Mouse (Mus musculus) embryo, embryonic 9.5 days (tissue): ENCODE results near the gene Frat2.
"Not testable (repeated sequence)": the region's sequence is repeated elsewhere in the genome, so short reads cannot be mapped to it uniquely, and the experiment has no call there.

Source experiments
- DNase-seq: peaks from one replicate; pipeline ENCODE4 v3.0.0-alpha.2; 2017; ENCODE audit errors: extremely low spot score

The Frat2 gene

GRCm38 (mm10) chr19:41847992-41848851 is at the start of gene Frat2:
TSS of gene Frat2 (minus strand) at chr19:41848132.
- DNase-seq = peak; percentile 96

GRCm38 (mm10) chr19:41896319-41896711 is 48.4 kb upstream of the Frat2 start:
- DNase-seq = no peak

GRCm38 (mm10) chr19:41895460-41896318 is 47.8 kb upstream of the Frat2 start, which contains the start of gene Rrp12:
TSS of gene Rrp12 (minus strand) at chr19:41896173.
- peak; percentile 87 for DNase-seq

- DNase-seq = no peak
Measured at GRCm38 (mm10) chr19:41894959-41895358, 47.0 kb upstream of the Frat2 start.

GRCm38 (mm10) chr19:41888191-41888590 is 40.3 kb upstream of the Frat2 start:
- no peak for DNase-seq

GRCm38 (mm10) chr19:41883882-41884281 is 36.0 kb upstream of the Frat2 start:
- DNase-seq = no peak

- no peak for DNase-seq
Measured at GRCm38 (mm10) chr19:41881842-41882241, 33.9 kb upstream of the Frat2 start.

GRCm38 (mm10) chr19:41874356-41874755 is 26.4 kb upstream of the Frat2 start:
- no peak for DNase-seq

GRCm38 (mm10) chr19:41872285-41872684 is 24.4 kb upstream of the Frat2 start:
- DNase-seq = no peak

GRCm38 (mm10) chr19:41869946-41870345 is 22.0 kb upstream of the Frat2 start:
- DNase-seq = not testable (repeated sequence)

- DNase-seq = no peak
Measured at GRCm38 (mm10) chr19:41869296-41869695, 21.4 kb upstream of the Frat2 start.

- DNase-seq = no peak
Measured at GRCm38 (mm10) chr19:41866707-41867106, 18.8 kb upstream of the Frat2 start.

- no peak for DNase-seq
Measured at GRCm38 (mm10) chr19:41857816-41858310, 9.9 kb upstream of the Frat2 start.

GRCm38 (mm10) chr19:41857086-41857762 is 9.3 kb upstream of the Frat2 start:
- no peak for DNase-seq

- no peak for DNase-seq
Measured at GRCm38 (mm10) chr19:41852423-41852822, 4.5 kb upstream of the Frat2 start.

- peak; percentile 31 for DNase-seq
Measured at GRCm38 (mm10) chr19:41850719-41851543, 3.0 kb upstream of the Frat2 start.

- DNase-seq = no peak
Measured at GRCm38 (mm10) chr19:41850021-41850718, 2.2 kb upstream of the Frat2 start.

GRCm38 (mm10) chr19:41847614-41847991 is 329 bp downstream of the Frat2 start:
- not testable (repeated sequence) for DNase-seq

- peak; percentile 68 for DNase-seq
Measured at GRCm38 (mm10) chr19:41847091-41847581, 796 bp downstream of the Frat2 start.
